Mouse (Mus musculus) ES-Bruce4 (cell line): ENCODE measurements at regions not wholly inside any gene's neighbourhood (a gene's known extent, or its start where the extent isn't known, plus 50 kb on each side); places are given as distances from the start of the nearest gene placed in this dataset.

Experiments
- H3K27ac ChIP-seq: 2 replicates; pipeline ENCODE4 v1.5.1; 2012; ENCODE audit warnings: low read length, inconsistent platforms; ENCODE audit not compliant: insufficient read depth
- H3K27me3 ChIP-seq: 2 replicates; pipeline ENCODE4 v1.6.1; 2012; ENCODE audit warnings: mild to moderate bottlenecking, low read length, inconsistent platforms; ENCODE audit not compliant: control insufficient read depth, poor library complexity, insufficient read depth, severe bottlenecking
- H3K36me3 ChIP-seq: 2 replicates; pipeline ENCODE4 v1.6.1; 2012; ENCODE audit warnings: inconsistent platforms, mild to moderate bottlenecking, low read length, moderate library complexity; ENCODE audit not compliant: control insufficient read depth, poor library complexity, insufficient read depth, severe bottlenecking
- H3K4me1 ChIP-seq: one replicate; pipeline ENCODE4 v1.8.1; 2011; ENCODE audit warnings: low read length; ENCODE audit not compliant: control insufficient read depth, insufficient read depth
- H3K4me3 ChIP-seq: 2 replicates; pipeline ENCODE4 v1.5.1; 2011; ENCODE audit warnings: low read depth, mild to moderate bottlenecking, low read length
- H3K9ac ChIP-seq: 2 replicates; pipeline ENCODE4 v1.6.1; 2012; ENCODE audit warnings: low read depth, mild to moderate bottlenecking, inconsistent platforms; ENCODE audit not compliant: poor library complexity, severe bottlenecking
- H3K9me3 ChIP-seq: replicated peaks from 2 replicates; pipeline ENCODE4 v1.6.1; 2012; ENCODE audit warnings: mild to moderate bottlenecking, low read length, inconsistent platforms; ENCODE audit not compliant: control insufficient read depth, poor library complexity, insufficient read depth, severe bottlenecking
- CTCF ChIP-seq: IDR thresholded peaks from one replicate; pipeline ENCODE4 v1.8.1; 2011; ENCODE audit warnings: low read depth, low read length
- EP300 ChIP-seq: IDR thresholded peaks from 2 replicates; pipeline ENCODE4 v1.6.1; 2011; ENCODE audit warnings: low read depth, low read length; ENCODE audit not compliant: insufficient read depth
- POLR2A ChIP-seq: IDR thresholded peaks from one replicate; pipeline ENCODE4 v1.8.1; 2011; ENCODE audit warnings: low read length; ENCODE audit not compliant: insufficient read depth

- Histone ChIP-seq H3K9me3 (no peaks in the 10 kb centered on the region), H3K9ac (no peak overlapping the region), H3K27me3 (no peaks in the 10 kb centered on the region), H3K36me3 (no peaks in the 10 kb centered on the region), H3K4me3 (no peak overlapping the region), H3K4me1 (no peaks in the 10 kb centered on the region), H3K27ac (no peak overlapping the region)
- TF ChIP-seq CTCF = no peak
- no peak for TF ChIP-seq EP300
- no peak for TF ChIP-seq POLR2A
Observed at GRCm38 (mm10) chr15:87987322-87987985, 443.4 kb downstream of the Fam19a5 start.

DNA sequence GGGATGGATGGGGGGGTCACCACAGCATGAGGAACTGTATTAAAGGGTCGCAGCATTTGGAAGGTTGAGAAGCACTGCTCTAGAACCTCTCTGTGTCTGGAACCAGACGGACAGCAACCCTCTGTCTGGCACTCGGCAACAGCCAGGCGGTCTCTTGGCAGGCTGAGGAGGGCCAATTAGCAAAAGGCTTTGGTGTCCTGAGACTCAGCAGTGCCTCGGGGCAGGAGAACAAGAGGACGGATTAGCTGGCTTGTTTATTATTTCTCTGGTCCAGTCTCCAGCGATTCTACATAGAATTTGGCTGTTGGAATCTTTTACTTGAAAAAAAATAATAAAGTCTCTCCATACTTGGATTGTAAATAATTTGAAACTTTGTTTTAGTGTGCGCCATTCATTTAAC lies 450.4 kb downstream of the Fam19a5 start:
- Histone ChIP-seq H3K36me3 (no peaks in the 10 kb centered on the region), H3K9ac (no peak overlapping the region), H3K27me3 (no peaks in the 10 kb centered on the region), H3K4me1 (no peaks in the 10 kb centered on the region), H3K27ac (no peak overlapping the region), H3K9me3 (no peaks in the 10 kb centered on the region), H3K4me3 (no peak overlapping the region)
- TF ChIP-seq EP300 = no peak
- TF ChIP-seq POLR2A = no peak
- TF ChIP-seq CTCF = no peak

DNA sequence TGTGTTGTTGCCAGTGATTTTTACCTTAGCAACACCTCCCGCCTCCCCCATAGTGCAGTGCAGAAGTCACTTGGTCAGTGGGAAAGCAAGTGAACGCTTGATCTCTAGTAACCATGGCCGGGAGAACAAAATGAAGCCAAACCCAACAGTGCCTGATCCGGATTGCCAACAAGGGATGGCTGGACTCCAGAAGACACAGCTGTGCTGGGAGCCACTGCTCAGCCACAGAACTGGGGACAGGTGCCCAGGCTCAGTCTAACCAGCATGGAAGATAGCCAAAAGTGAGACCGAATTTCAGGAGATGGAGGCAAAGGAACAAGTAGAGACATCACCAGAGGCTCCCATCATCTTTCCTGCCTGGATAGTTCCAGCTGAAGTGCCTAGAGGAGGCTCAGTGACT lies 473.0 kb downstream of the Fam19a5 start:
- H3K4me3 ChIP-seq = no peak overlapping the region
- H3K36me3 ChIP-seq = no peaks in the 10 kb centered on the region
- H3K27ac ChIP-seq = no peak overlapping the region
- no peaks in the 10 kb centered on the region for H3K4me1 ChIP-seq
- H3K9ac ChIP-seq = no peak overlapping the region
- no peaks in the 10 kb centered on the region for H3K27me3 ChIP-seq
- TF ChIP-seq CTCF (no peak), EP300 (no peak), POLR2A (no peak)
- H3K9me3 ChIP-seq = no peaks in the 10 kb centered on the region

DNA sequence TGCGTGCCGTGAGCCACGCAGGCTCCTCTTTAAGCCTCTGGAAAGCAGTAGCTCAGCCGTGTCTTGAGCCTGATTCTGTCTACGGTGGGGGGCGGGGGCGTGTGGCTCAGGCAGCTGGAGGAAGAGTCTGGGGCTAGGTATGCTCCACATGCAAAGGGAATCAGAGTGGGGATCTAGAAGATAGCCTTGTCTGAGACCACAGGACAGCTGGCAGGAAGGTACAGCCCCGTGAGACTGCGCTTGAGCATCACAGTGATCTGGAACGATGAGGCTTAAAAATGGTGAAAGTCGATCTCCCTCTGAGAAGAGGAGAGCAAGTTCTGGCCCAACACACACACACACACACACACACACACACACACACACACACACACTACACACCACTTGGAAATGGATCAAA lies 488.7 kb downstream of the Fam19a5 start:
- Histone ChIP-seq H3K4me3 (no peak overlapping the region), H3K9ac (no peak overlapping the region), H3K27ac (no peak overlapping the region), H3K9me3 (no peaks in the 10 kb centered on the region), H3K4me1 (no peaks in the 10 kb centered on the region), H3K27me3 (no peaks in the 10 kb centered on the region), H3K36me3 (no peaks in the 10 kb centered on the region)
- TF ChIP-seq POLR2A = no peak
- TF ChIP-seq CTCF = no peak
- no peak for TF ChIP-seq EP300

- H3K27ac ChIP-seq = no peak overlapping the region
- H3K27me3 ChIP-seq = no peaks in the 10 kb centered on the region
- no peaks in the 10 kb centered on the region for H3K36me3 ChIP-seq
- TF ChIP-seq POLR2A (no peak), CTCF (no peak), EP300 (no peak)
- no peaks in the 10 kb centered on the region for H3K4me1 ChIP-seq
- no peaks in the 10 kb centered on the region for H3K9me3 ChIP-seq
- no peak overlapping the region for H3K4me3 ChIP-seq
- no peak overlapping the region for H3K9ac ChIP-seq
Observed at GRCm38 (mm10) chr15:88033725-88034124, 489.6 kb downstream of the Fam19a5 start.

DNA sequence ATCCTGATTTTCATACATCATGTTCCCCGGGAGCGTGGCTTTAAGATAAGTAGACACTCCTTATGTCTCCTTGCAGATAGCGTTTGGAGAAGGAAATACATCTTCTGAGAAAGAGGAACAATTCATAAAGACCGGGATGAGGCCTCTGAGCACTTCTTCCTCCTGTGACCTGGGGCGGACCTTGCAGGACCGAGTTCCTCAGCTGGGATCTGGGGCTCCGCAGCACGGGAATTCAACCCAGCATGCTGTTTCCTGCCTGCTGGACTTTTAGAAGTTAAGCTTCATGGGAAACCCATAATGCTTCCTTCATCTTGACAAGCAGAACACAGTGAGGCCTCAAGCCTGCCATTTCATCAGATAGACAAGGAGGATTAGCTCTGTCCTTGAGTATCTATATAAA lies 491.4 kb downstream of the Fam19a5 start:
- TF ChIP-seq POLR2A (no peak), EP300 (no peak), CTCF (no peak)
- Histone ChIP-seq H3K9me3 (no peaks in the 10 kb centered on the region), H3K27ac (no peak overlapping the region), H3K27me3 (no peaks in the 10 kb centered on the region), H3K9ac (no peak overlapping the region), H3K4me1 (no peaks in the 10 kb centered on the region), H3K36me3 (no peaks in the 10 kb centered on the region), H3K4me3 (no peak overlapping the region)
